Mouse (Mus musculus): ENCODE results near the gene Hist1h2ad. TPM values are rescaled to one million over a fixed set of nuclear protein-coding genes. Genes with fewer than 3 reads are reported as not detected.
A peak's percentile ranks its signal among the peaks of the same experiment; 100 is the strongest.

The Hist1h2ad gene
- polyA plus RNA-seq, 2 experiments: 4.7 to 10.4 TPM

DNA sequence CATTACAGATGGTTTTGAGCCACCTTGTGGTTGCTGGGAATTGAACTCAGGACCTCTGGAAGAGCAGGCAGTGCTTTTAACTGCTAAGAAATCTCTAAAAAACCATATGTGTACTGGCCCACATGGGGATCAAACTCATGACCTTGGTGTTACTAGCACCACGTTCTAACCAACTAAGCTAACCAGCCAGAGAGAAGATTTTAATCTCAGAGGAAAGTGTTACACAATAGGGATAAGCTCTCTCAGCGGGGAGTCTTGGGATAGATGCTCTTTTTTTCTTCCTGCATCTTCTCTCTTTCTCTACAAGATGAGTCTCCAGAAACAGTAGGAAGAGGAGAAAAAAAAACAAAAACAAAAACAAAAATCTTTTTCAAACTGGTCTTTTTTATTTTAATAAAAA lies 36.2 kb downstream of the Hist1h2ad start:
- H3K4me2 ChIP-seq (ENCODE audit: low read depth): no peak overlapping the region

DNA sequence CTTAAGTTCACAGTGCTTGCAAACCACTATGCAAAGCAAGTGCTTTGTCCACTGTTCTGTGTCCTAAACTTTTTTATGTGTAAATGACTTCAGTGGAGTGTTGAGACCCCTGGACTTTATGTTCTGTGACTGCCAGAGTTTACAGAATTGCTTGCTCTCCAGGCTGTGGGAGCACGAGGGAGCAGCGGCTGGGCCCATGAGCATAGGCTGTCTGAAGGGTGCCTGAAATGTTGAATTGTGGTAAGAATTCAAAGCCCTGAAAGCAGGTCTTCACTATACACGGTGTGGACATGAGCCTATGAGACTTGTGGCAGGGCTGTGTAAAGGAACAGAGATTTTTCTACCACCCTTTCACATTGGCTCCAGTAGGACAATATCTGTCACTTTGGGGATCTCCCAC lies 37.5 kb downstream of the Hist1h2ad start:
- no peak overlapping the region for H3K27ac ChIP-seq
- no peak overlapping the region for H3K4me3 ChIP-seq (ENCODE audit: insufficient read depth in 1 of 2, low read depth in 2 of 2, low read length in 2 of 2)
- no peaks in the 10 kb centered on the region for H3K36me3 ChIP-seq (replicated peaks; ENCODE audit: control insufficient read depth, insufficient read depth, low read depth)
- 91% methylated on average over 3 of the region's 3 CpGs for WGBS (ENCODE audit: insufficient replicate concordance)
- H3K4me1 ChIP-seq (replicated peaks; ENCODE audit: control insufficient read depth in 2 of 2, insufficient read depth in 2 of 2, low read length in 1 of 2): peaks cover 21% of the 10 kb centered on the region in 2 experiments
- H3K9me3 ChIP-seq (ENCODE audit: control insufficient read depth, low read length): no peaks in the 10 kb centered on the region
- ATAC-seq (ENCODE audit: insufficient read depth): no peak
- TF ChIP-seq EP300 (IDR thresholded peaks at IDR 0.05; ENCODE audit: low read depth) (no peak), CTCF (IDR thresholded peaks at IDR 0.05; ENCODE audit: low read depth) (no peak)
- no peak overlapping the region for H3K4me2 ChIP-seq (ENCODE audit: low read depth)
- no peaks in the 10 kb centered on the region for H3K27me3 ChIP-seq (ENCODE audit: control insufficient read depth, insufficient read depth, low read length)
- no peak overlapping the region for H3K9ac ChIP-seq (replicated peaks)
- DNase-seq (ENCODE audit: low read depth in 3 of 3, low spot score in 3 of 3): no peak

More for the DNA sequence above, 36.2 kb downstream of the Hist1h2ad start:
- H3K27ac ChIP-seq: peak overlapping the region; percentile 94
- DNase-seq (ENCODE audit: low read depth in 3 of 3, low spot score in 3 of 3) (no peak), ATAC-seq (ENCODE audit: insufficient read depth) (no peak)
- H3K9ac ChIP-seq (replicated peaks): no peak overlapping the region
- no peaks in the 10 kb centered on the region for H3K27me3 ChIP-seq (ENCODE audit: control insufficient read depth, insufficient read depth, low read length)
- H3K9me3 ChIP-seq (ENCODE audit: control insufficient read depth, low read length): no peaks in the 10 kb centered on the region
- H3K4me1 ChIP-seq (replicated peaks; ENCODE audit: control insufficient read depth in 2 of 2, insufficient read depth in 2 of 2, low read length in 1 of 2): peaks cover 21% of the 10 kb centered on the region in 2 experiments
- H3K4me3 ChIP-seq (ENCODE audit: insufficient read depth in 1 of 2, low read depth in 2 of 2, low read length in 2 of 2): no peak overlapping the region
- WGBS (ENCODE audit: insufficient replicate concordance): 47% methylated on average over 2 of the region's 2 CpGs
- no peaks in the 10 kb centered on the region for H3K36me3 ChIP-seq (replicated peaks; ENCODE audit: control insufficient read depth, insufficient read depth, low read depth)
- TF ChIP-seq EP300 (IDR thresholded peaks at IDR 0.05; ENCODE audit: low read depth) (no peak), CTCF (IDR thresholded peaks at IDR 0.05; ENCODE audit: low read depth) (no peak)

DNA sequence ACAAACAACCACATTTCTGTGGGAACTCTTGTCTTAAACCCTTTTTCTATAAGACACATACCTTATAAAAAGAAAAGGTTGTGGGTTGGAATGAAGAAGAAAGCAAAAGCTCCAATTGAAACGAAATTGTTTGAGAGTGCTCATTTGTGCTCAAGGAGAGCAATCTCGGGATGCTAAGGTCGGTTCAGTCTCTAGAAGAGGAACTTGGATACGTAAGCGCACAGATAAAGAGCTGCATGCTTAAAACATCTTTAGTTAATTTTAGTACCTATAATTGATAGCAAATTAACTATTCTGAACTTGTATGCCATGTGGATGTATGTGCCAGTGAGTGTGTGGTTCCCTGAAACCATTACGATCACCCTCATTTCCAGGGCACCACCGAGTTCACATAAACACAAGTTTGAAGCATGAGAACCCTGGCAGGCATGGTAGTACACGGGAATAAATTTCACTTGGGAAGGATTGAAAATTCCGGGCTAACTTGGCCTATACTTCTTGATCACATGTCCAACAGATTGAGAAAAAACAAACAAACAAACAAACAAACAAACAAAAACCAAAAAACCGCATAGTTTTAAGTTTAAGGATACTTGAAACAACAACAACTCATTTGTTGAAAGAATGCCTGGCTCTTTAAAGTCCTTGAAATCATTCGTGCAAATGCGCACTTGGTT lies 46.0 kb downstream of the Hist1h2ad start:
- peak overlapping the region; percentile 71 to 90 for H3K4me3 ChIP-seq (ENCODE audit: insufficient read depth in 1 of 2, low read depth in 2 of 2, low read length in 2 of 2)
- WGBS (ENCODE audit: insufficient replicate concordance): 23% methylated on average over 12 of the region's 12 CpGs
- no peak for TF ChIP-seq EP300 (IDR thresholded peaks at IDR 0.05; ENCODE audit: low read depth)
- no peak for TF ChIP-seq CTCF (IDR thresholded peaks at IDR 0.05; ENCODE audit: low read depth)
- H3K9ac ChIP-seq (replicated peaks): peak overlapping the region; percentile 98
- peak overlapping the region; percentile 95 for H3K4me2 ChIP-seq (ENCODE audit: low read depth)
- DNase-seq (ENCODE audit: low read depth in 3 of 3, low spot score in 3 of 3): no peak
- ATAC-seq (ENCODE audit: insufficient read depth): no peak
- peaks cover 12 to 16% of the 10 kb centered on the region in 2 experiments for H3K4me1 ChIP-seq (replicated peaks; ENCODE audit: control insufficient read depth in 2 of 2, insufficient read depth in 2 of 2, low read length in 1 of 2)
- peaks cover 2% of the 10 kb centered on the region for H3K27me3 ChIP-seq (ENCODE audit: control insufficient read depth, insufficient read depth, low read length)
- no peaks in the 10 kb centered on the region for H3K9me3 ChIP-seq (ENCODE audit: control insufficient read depth, low read length)
- no peaks in the 10 kb centered on the region for H3K36me3 ChIP-seq (replicated peaks; ENCODE audit: control insufficient read depth, insufficient read depth, low read depth)
- H3K27ac ChIP-seq: peak overlapping the region; percentile 99

DNA sequence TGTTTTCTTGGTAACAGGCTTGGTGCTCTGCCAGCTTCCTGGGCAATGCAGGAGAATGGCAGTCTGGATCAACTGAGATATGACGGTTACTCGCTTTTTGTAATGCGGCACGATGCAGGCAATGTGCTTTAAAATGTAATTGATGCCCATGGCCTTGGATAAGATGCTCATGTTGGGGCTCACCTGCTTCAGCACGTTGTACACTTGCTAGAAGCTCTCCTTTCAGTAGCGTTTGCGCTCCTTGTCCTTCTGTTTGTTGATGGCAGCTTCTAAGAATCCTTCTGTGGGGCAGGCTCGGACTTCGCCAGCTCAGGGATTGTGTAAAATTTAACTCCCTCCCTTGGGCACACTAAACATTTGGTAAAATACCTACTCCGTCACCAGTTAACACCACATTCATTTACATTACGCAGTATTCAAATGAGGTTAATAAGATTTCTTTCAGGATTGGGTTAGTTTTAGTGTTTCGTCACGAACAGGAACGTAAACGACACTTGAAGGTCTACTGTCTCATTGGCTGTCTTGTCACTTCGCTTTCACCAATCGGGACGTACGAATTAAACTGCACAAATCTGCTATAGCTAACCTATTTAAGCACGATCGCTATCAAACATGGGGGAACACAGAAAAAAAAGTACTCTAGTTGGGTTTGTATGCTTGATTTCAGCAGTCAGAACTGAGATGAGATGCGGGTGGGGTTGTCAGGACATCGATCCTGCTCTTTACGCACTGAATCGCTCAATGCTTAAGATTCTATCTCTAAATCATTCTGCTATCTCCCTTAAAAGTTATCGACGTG lies 46.8 kb downstream of the Hist1h2ad start, which contains the start of gene Hist1h2be:
Hist1h2be (minus strand) TSS at position 392 of the 799 bp plus-strand sequence.
- no peaks in the 10 kb centered on the region for H3K36me3 ChIP-seq (replicated peaks; ENCODE audit: control insufficient read depth, insufficient read depth, low read depth)
- H3K4me2 ChIP-seq (ENCODE audit: low read depth): peak within 1 kb of the TSS; percentile 95
- under 1% methylated on average over 27 of the region's 27 CpGs for whole genome bisulfite sequencing (ENCODE audit: insufficient replicate concordance)
- TF ChIP-seq CTCF (IDR thresholded peaks at IDR 0.05; ENCODE audit: low read depth) (no peak), EP300 (IDR thresholded peaks at IDR 0.05; ENCODE audit: low read depth) (peak; percentile 12; the same call in 1 of the 2 replicates)
- ATAC-seq (ENCODE audit: insufficient read depth): peak; percentile 71
- H3K27ac ChIP-seq: peak within 1 kb of the TSS; percentile 99
- H3K27me3 ChIP-seq (ENCODE audit: control insufficient read depth, insufficient read depth, low read length): peaks cover 3% of the 10 kb centered on the region
- peak; percentile 90 to 96 (median 93) for DNase-seq (ENCODE audit: low read depth in 3 of 3, low spot score in 3 of 3)
- H3K4me1 ChIP-seq (replicated peaks; ENCODE audit: control insufficient read depth in 2 of 2, insufficient read depth in 2 of 2, low read length in 1 of 2): peaks cover 12 to 16% of the 10 kb centered on the region in 2 experiments
- peak within 1 kb of the TSS; percentile 71 to 90 for H3K4me3 ChIP-seq (ENCODE audit: insufficient read depth in 1 of 2, low read depth in 2 of 2, low read length in 2 of 2)
- H3K9ac ChIP-seq (replicated peaks): peak within 1 kb of the TSS; percentile 98
- no peaks in the 10 kb centered on the region for H3K9me3 ChIP-seq (ENCODE audit: control insufficient read depth, low read length)
